Mouse (Mus musculus) spleen, adult 2 months (tissue): ENCODE measurements around the gene Fpgs.

Experiments
- CTCF ChIP-seq: fragments of 200-500 bp; IDR thresholded peaks from 2 replicates; pipeline ENCODE4 v1.5.1; 2011; ENCODE audit warnings: mild to moderate bottlenecking, inconsistent platforms; ENCODE audit not compliant: insufficient read depth, insufficient read length, insufficient replicate concordance; ENCODE audit errors: extremely low read depth
- POLR2A ChIP-seq: fragments of 200-500 bp; IDR thresholded peaks from 2 replicates; pipeline ENCODE4 v1.6.1; 2011; ENCODE audit warnings: low read depth, low read length, inconsistent platforms

- TF ChIP-seq CTCF = no peak
- no peak for TF ChIP-seq POLR2A
Measured at GRCm38 (mm10) chr2:32685807-32686206, 18.1 kb downstream of the Fpgs start.
